Mouse (Mus musculus) kidney, adult 9 months (tissue): ENCODE data around the gene Efhd2.

Source experiments
- DNase-seq: peaks from one replicate; pipeline ENCODE4 v3.0.0; 2022

Gene Efhd2

DNA sequence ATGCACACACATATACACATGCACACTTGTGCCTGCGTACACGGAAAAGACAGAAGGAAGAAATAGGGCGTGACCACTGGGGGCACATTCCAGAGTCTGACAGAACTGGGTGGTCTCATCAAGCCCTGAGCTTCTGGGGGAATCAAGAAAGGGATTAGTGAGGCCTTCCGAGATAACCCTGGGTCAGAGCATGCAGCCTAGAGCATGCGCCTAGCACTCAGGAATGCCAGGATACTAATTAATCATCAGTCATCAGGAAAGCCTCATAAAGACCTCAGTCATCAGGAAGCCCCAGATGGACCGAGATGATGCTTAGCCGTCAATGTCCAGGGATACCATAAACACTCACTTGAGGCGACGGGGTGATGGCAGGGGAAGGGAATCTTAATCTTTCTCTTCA, 5.2 kb upstream of the Efhd2 start:
- no peak for DNase-seq

DNA sequence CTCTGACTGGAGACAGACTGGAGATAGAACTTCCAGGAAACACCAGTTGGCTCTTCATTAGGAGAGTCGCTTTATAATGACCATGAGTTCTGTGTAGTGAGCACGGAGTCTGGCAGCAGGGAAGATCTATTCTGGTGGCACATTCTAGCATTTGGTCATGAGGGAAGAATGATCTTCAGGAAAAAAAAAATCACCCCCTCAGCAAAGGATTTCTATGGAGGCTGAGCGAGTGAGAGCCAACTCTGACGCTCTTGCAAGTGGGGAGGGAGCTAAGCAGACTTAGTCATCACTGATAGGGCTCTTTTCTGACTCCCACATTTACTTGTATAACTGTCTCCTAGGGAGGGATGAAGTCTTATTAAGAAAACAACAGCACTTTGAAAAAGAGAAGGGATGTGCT, 4.4 kb upstream of the Efhd2 start:
- DNase-seq = no peak

DNA sequence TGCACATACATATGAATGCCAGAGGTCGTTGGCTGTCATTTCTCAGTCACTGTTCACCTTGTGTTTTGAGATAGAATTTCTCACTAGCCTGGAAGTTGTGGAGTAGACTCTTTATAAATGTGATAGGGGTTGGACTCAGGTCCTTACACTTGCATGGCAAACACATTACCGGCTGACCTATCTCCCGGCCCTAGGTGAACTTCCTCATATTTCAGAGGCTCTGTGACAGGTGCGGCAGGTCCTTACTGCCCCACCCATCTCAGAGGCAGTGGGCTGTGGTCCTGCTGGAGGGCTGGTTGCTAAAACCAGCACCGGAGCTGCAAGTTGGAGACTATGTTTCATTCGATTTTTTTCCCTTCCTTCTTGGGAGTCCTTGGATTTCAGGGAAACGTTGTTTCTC, 3.9 kb upstream of the Efhd2 start:
- no peak for DNase-seq

DNA sequence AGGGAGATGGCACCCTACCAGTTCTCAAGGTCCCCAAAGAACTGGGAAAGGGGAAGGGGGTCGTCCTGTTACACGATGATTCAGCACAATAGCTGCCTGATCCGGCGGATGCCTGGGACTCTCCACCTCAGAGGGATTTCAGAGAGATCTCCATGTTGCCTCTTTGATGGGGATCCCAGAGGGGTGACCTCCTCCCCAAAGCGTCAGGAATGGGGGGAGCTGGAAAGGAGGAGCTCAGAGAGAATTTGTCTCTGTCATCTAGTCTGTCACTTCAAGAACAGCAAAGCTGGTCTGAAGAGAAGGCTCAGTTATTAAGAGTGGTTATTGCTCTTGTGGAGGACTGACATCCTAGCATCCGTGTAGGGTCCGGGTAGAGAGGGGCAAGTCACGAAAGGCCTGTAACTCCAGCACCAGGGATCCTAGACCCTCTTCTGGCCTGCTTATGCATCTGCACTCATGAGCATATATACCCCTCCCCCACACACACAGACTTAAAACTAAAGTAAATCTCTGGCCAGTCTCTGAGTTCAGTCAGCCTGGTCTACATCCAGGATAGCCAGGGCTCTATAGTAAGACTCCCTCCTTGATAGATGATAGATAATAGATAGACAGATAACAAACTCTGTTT, 875 bp upstream of the Efhd2 start:
- no peak for DNase-seq

DNA sequence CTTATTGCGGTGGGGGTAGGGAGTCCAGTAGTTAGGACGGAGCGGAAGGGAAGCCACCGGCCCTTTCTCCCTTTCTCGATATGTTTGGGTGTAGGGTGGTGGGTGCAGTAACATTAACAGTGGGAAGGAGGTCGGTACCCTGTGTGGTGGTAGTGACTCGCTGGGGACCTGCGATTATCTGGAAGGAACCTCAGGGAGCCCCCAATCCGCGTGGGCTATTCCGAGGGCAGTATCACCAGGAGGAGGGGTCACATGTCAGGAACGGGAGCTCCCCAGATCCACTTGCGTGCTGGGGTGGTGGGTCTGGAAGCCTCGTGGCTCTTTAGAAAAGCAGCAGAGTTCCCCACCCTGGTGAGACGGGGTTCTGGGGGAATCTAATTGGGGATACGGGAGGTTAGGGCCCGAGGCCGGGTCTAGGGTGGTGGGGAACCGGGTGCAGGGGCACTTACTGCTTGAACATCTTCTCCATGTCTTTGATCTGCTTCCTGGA, 564 bp downstream of the Efhd2 start:
- no peak for DNase-seq

DNA sequence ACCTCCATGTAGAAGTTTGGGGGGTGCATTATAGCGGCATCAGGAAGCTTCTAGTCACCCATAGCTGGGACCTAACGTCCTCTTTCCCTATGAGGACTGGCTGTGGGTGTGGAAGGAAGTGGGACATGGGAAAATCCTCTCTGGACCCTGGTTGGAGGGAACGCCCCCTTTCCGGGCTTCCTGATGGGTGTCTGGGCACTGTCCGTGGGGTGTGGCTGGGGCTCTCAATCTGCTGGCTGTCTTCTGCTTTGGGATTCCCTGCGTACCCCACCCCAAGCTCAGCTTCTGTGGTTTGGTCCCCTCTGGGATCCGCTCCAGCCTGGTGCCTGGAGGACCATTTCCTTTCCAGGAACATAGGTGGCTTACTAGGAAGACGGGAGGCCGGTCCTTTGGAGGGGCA, 1.7 kb downstream of the Efhd2 start:
- no peak for DNase-seq

DNA sequence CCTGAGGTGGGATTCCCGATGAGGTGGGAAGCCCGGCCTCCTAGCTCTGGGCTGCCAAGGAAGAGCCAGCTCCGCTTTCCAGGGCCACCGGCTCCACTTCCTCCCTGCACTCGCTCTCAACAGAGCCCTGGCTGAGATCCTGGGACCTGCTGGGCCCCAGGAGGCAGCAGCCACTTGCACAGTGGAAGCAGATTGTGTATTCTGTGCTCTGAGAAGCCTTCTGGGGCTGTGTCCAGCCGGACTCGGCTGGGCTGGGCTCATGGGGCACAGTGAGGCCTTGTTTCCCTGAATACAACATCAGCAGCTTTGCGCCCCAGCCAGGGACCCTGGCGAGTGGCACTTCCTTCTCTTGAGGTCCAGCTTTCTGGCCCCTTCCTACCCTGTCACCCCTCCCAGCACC, 2.8 kb downstream of the Efhd2 start:
- no peak for DNase-seq

DNA sequence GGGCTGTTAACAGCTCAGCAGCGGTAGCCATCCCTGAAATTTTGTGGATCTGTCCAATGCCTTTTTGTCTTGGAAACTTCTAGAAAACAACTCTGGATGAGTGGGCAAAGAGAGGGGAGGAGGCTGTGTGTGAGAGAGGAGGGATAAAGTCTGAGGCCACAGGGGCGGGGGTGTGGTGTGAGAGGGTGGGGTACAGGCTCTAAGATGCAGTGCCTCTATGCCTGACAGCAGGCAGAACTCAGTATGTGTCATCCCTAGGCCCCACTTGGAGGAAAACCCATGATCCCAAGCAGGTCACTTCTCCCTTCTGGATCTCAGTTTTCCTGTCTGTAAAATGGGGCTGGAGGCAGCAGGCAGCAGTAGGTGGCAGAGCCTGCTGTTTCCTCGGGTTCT, 3.4 kb downstream of the Efhd2 start:
- DNase-seq = no peak

DNA sequence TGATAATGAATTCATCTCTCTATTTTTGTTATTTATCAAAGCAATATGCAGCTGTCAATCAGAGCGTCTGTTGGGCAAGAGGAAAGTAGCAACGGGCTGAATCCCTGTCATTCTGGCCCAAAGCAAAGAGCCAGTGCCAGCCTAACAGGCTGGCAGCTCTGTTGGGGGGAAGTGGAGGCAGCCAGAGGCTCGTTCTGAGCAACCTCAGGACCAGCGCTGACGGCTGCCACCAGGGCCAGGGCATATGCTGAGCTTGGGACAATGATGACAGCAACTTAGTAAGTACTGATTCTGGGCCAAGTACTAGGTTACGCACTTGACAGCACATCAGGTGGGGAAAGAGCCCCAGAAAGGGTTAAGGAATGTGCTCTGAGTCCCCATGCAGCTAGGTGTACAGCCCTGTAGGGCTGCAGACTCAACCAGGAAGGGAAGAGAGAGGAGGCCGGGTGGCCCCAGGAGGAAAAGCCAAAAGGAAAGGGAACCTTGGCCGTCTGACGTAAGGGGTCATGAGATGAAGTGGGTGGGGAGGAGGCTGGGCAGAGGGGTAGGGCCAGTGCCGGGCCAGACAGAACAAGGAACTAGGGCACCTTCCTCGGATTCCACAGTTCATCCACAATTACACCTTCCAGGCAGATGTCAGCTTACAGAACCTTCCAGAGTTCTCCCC, 3.9 kb downstream of the Efhd2 start:
- peak; percentile 82 for DNase-seq

DNA sequence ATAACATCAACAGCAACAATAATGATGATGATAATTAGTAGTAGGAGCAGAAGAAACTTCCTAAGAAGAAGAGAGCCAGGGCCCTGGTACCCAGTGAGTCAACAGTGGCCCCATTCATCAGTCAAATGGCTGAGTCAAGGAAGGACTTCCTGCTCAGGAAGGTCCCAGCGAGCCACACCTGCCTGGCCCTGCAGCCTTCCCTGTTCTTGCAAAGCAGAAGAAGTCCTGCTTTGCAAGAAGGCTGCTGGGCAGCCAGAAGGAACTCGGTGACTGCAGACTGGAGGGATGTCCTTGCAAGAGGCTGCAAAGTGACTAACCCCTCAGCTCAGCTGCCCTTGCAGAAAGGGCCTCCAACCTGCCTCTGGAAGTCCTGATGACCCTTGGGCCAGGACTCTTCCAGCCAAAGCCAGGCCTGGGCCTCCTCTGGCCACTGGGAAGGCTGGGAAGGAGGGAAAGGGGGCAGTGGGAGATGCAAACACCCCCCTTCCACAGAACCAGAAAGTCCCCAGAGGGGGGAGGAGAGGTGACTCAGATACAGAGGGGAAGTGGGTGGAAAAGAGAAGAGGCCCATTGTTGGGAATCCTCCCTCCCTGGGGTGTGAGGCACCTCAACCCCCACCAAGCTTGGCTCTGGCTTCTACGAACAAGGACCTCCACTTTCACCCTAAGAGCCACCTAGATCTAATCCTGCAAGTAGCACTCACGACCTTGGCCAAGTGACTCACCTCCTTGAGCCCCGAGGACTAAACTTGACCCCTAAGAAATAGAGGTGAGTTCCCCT, 5.1 kb downstream of the Efhd2 start:
- no peak for DNase-seq

DNA sequence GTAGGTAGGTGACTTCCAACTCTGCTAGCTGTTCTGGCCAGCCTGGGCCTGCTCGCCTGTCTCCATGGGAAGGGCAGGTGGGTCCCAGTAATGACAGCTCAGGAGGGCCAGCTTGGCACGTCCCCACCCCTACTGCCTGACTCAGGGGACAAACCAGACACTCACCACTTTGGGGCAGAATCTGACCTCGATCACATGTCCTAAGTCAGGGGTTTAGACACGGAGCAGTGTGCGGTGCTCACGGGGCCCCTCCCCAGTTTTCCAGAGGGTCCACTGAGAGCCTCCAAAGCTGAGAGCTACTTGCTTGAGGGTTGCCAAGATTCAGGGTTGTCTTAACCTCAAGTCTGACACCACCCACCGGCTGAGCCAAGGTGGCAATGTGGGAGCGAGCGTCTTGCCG, 6.7 kb downstream of the Efhd2 start:
- DNase-seq = no peak

DNA sequence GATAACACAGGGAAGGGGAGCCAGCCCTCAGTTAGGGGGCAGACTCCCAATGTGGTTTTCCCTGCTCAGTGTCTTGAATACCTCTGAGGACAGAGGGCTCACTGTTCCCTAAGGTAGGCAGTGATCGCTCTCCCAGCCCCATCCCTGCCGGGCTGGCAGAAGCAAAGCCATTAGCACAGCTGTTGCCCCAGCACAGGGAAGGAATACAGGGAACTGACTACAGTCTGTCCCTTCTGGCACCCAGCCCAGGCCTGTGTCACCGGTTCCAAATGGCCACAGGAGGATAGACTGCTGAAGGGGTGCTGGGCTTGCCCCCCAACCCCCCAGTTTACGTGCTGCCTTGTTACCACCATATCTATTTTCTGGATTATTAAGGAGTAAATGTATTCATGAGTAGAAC, 7.2 kb downstream of the Efhd2 start:
- no peak for DNase-seq

DNA sequence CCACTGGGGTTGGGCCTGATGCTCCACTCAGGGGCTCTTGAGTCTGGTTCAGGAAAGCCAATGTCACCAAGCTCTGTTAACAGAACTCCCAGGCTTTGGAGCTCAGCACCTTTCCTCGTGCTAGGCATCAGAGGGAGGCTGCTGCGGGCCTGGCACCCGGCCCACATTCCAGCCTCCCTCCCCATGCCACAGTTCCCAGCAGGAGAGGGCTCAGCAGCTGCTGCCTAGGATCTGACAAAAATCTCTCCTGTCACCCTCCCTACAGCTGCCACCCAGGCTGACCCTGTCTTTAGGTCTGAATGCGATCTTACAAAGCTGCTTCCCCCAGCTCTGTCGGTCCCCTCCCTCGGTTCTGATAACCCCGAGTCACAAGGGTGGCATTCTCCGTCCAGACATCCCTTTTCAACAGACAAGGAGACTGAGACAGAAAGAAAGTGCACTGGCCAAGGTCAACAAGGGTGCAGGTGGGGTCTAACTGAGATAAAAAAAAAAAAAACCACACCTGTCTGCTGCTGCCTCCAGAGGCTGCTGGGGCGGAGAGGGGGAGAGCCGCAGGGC, 7.7 kb downstream of the Efhd2 start:
- peak; percentile 42 for DNase-seq

DNA sequence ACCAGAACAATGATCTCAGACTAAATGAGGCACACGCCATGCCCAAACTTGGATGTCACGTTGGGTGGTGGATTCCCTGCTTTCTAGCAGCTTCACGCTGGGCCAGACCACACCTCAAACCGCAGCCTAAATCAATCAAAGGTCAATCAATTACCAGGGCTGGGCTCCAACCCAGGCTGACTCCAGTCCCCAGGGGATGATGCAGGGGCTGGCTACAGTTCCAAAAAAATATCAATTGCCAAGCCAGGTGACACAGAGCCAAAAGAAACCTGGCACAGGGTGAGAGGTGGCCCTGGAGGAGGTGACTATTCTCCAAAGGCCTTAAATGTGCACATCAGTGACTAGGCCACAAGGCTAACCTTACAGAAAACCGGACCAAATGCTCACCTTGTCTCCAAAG, 9.1 kb downstream of the Efhd2 start:
- peak; percentile 49 for DNase-seq

DNA sequence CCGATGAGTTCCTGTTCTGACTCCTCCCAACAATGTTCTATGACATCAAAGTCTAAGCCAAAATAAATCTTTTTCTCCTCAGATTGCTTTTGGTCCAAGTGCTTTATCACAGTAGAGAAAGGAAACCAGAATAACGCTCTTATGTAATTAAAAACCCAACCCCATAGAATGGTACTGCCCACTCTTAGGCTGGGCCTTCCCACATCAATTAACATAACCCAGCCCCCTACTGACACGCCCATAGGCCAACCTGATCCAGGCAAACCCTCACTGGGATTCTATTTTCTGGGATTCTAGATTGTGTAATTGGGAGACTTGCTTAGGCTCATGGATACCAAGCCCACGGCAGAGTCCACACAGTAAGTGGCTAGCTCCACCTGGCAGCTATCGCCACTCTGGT, 9.7 kb downstream of the Efhd2 start:
- no peak for DNase-seq

DNA sequence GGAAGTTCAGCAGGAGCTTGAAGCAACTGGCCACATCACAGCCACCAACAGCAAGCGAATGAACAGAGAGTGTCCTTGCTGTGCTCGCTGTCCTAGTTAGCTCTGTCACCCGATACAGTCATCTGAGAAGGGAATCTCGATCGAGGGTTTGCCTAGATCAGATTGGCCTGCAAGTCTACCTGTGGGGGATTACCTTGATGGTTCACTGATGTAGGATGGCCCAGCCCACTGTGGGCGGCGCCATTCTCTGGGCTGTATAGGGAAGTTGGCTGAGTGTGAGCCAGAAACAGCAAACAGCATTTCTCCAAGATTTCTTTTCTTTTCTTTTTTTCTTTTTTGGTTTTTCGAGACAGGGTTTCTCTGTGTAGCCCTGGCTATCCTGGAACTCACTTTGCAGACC, 10.2 kb downstream of the Efhd2 start:
- no peak for DNase-seq

DNA sequence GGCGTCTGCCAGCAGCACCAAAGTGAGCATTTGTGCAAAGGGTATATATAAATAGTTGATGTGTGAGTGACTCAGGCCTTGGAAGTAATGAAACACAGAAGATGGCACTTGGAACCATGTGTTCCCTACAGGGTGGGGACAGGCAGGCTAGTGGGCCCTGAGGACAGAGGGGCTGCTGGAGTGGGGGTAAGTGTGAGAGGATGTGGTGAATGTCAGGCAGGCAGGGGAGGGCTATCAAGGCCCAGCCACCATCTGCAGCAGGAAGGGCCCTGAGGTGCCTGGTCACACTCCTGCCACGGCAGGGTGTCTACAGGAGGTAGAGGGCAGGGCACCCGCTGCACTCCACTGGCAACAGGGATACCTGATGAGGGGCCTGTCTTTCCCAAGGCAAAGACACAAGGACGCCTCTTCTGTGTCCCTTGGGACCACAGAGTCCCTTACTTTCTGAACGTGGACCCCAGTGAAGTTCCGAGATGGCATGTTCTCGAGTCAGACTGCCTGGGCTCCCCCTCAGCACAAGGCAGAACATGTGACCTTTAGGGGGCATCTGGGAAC, 10.9 kb downstream of the Efhd2 start:
- no peak for DNase-seq

DNA sequence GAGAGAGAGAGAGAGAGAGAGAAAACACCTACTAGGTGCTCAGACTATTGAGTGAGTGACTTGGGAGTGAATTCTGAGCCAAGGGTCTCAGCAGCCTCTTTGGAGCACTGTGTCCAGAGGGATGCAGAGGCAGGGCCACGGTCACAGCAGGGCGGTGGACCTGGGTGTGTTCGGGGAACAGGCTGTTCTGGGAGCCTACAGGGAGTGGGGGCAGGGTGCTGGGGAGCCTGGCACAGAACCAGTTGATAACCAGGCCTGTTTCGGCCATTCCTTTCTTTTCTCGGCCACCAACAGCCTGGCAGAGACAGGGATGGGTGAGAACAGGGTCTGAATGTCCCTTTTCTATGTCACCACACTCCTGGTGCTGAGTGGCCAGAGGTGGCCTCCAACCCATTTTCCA, 11.9 kb downstream of the Efhd2 start:
- DNase-seq = no peak

DNA sequence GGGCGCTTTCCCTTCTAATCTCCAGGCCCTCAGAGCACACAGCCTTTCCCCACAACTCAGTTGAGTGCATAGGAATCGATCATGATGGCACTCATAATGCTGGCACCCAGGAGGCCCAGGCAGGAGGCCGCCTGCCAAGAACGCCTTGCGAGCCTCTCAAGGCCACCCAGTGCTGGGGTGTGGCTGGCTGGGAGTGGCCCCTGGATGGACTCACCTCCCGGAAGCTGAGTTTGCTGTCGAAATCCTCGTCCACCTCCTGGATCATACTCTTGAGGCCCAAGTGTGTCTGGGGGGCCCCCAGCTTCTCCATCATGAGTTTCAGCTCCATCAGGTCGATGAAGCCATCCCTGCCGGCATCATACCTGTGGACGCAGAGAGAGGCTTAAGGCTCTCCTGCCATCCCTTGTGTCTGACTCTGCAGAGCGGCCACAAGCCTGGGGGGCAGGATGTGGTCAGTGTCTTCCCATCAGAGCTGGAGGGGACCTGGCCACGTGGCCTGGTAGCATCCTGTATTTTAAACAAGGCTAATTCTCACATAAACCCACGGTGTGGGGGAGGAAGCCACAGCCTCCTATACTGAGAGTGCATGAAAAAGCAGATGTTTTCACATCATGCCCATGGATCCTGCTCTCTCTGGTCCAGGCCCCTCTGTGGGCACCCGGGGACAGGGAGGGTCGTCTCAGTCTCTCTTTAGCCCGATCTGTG, 13.0 kb downstream of the Efhd2 start:
- no peak for DNase-seq

DNA sequence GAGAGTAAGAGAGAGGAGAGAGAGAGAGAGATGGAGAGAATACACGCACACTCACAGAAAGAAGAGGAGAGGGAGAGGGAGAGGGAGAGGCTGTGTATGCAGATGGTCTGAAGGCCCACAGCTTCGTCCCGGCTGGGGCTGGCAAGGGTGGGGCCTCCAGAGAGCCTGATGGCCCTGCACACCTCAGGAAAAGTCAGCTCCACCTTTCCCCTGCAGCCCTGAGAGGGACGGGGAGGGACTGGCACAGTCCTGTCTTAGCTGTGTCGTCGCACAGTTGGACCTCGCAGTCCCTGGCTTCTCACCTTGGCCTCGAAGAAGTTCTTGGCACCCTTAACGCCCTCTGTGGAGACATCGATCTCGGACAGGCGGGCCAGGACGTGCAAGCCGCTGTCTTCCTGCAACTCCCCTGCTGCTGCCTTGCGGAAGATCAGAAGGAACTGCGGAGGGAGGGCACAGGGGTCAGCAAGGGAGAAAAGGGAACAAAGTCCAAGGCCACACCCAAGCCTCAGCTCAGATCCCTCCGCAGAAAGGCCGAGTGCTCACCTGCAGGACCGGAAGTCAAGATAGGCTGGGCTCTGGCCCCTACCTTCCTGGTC, 14.4 kb downstream of the Efhd2 start:
- no peak for DNase-seq

DNA sequence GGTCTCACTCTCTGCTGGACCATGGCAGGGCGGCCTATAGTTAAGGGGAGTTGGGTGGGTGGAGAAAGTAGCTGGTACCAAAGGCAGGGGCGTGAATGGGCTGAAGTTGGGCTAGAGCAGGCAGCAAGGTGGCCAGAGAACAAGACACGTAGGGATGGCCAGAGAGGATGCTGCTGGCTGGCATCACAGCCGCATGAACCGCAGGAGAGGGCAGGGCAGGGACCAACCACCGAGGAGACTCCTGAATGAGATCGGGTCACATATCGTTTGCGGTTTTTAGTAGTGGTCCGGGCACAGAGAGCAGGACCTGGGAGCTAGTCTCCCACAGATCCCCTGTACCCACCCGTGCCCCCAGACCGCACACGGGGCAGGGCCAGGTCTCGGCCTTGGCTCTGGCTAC, 15.4 kb downstream of the Efhd2 start:
- DNase-seq = no peak

DNA sequence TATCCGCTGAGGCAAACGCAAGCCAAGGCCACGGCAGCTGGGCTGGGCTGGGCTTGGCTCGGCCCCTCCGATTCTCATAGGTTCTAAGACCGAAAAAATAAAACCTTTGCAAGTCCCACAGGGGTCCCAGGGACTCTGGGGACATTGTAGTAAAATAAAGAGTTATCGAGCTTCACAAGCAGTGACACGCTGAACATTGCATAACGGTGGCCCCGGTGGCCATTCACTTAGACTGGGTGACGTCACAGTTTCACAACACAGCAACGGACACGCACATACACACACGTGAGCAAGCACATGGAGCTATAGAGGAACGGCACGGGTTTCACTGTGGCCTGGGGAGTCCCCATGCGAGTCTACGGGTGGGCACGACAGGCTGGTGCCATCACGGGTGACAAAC, 16.2 kb downstream of the Efhd2 start:
- DNase-seq = no peak
